Mouse (Mus musculus): ENCODE measurements around the gene Mrpl1.

GRCm38 (mm10) chr5:96219512-96219911 lies 10.2 kb downstream of the Mrpl1 start:
- TF ChIP-seq POLR2A (IDR thresholded peaks at IDR 0.05; ENCODE audit: borderline replicate concordance, control insufficient read depth, low read depth, low read length) (no peak), CTCF (IDR thresholded peaks at IDR 0.05; ENCODE audit: control insufficient read depth, insufficient read depth, low read length) (no peak)

Measured in bone marrow, adult 2 months (tissue).